Mouse (Mus musculus) adrenal gland, adult 18-20 months (tissue): Measurements from ENCODE around the gene Bco1. TPM values are rescaled to one million over a fixed set of nuclear protein-coding genes. Genes with fewer than 3 reads are reported as not detected.
A peak's percentile ranks its signal among the peaks of the same experiment; 100 is the strongest.

Experiments used
- DNase-seq, 2 experiments: peaks; one replicate each; pipeline ENCODE4 v3.0.0; 2021 to 2022; ENCODE audit warnings: low spot score in 2 of 2
- total RNA-seq, 2 experiments: library from RNA; stranded (reverse); gene quantifications; 1 replicate in 1 of 2; 2 replicates in 1 of 2; pipeline ENCODE4 v1.2.3; 2021

The Bco1 gene
- total RNA-seq, 2 experiments from 2014 or later, result 0.42 TPM; not detected in 1

GRCm38 (mm10) chr8:117087036-117087435 is 8.6 kb upstream of the Bco1 start:
- no peak for DNase-seq

- DNase-seq, result no peak
These were observed 5.9 kb upstream of the Bco1 start for GRCm38 (mm10) chr8:117089802-117090201.

GRCm38 (mm10) chr8:117094053-117094452 is 1.6 kb upstream of the Bco1 start:
- DNase-seq, result peak; percentile 22 to 35

- no peak for DNase-seq
These were observed 1.5 kb downstream of the Bco1 start for GRCm38 (mm10) chr8:117097051-117097563.

- no peak for DNase-seq
These were observed 2.0 kb downstream of the Bco1 start for GRCm38 (mm10) chr8:117097564-117098191.

DNA sequence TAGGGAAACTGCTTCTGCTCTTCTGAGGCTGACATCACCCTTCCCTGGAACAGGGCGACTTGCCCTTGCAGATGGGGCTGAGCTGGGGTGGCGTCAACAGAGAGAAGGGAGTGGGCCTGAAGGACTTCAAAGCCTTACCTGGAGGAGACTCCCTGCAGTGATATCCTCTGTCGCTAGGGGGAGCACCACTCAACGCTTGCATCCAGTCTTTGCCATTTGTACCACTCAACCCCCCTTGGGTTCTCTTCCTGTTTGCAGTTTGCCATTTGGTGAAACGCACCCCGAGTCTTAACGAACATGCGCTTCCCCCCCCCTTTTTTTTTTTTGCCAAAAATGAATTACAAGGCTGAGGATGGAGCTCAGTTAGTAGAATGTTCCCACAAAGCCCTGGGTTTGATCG is 11.9 kb downstream of the Bco1 start:
- DNase-seq, result peak; percentile 64 to 69

GRCm38 (mm10) chr8:117109018-117109711 is 13.5 kb downstream of the Bco1 start:
- DNase-seq, result no peak

- peak; percentile 61 to 67 for DNase-seq
These were observed 14.2 kb downstream of the Bco1 start for GRCm38 (mm10) chr8:117109801-117110390.

DNA sequence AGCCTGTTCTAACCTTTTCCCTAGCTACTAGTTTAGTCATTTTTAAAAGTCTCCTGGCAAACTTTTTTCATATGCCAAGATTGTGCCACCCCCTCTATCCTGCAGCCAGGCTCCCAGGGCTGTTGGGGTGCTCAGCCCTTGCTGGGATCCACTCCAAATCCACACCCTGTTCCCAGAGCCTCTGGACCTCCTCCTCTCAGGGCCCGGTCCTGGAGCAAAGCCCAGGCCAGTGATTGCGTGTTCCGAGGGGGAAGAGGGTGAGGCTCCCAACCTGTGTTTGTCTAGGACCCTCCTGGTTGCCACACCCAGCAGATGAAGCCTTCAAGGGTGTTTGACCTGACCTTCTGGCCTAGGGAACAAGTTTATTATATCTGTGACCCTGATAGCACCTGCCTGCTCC is 16.0 kb downstream of the Bco1 start:
- no peak for DNase-seq

- no peak for DNase-seq
These were observed 16.6 kb downstream of the Bco1 start for GRCm38 (mm10) chr8:117112261-117112660.

- DNase-seq, result no peak
These were observed 19.4 kb downstream of the Bco1 start for GRCm38 (mm10) chr8:117115094-117115493.

- DNase-seq, result no peak
These were observed 20.2 kb downstream of the Bco1 start for GRCm38 (mm10) chr8:117115676-117116446.

GRCm38 (mm10) chr8:117116534-117116933 is 20.9 kb downstream of the Bco1 start:
- no peak for DNase-seq

DNA sequence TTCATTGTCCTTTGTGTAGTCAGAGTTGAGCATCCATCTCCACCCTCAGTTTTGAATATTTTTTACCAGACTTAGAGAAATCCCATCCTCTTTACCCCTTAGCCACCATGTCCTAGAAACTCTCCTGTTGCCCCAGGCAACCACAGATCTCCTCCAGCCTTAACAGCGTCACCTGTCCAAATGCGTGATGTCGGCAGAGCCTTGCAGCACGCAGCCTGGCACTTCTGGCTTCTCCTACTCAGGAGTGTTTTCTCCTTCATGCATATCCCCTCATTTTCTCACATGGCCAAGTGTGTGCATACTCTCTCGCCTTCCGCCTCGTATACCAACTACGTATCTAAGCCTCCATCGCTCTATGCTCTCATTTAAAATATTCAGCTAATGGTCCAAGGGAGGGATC is 22.8 kb downstream of the Bco1 start:
- no peak for DNase-seq

GRCm38 (mm10) chr8:117121277-117121676 is 25.6 kb downstream of the Bco1 start:
- DNase-seq, result no peak

- no peak for DNase-seq
These were observed 28.4 kb downstream of the Bco1 start for GRCm38 (mm10) chr8:117123850-117124633.

- DNase-seq, result no peak
These were observed 30.2 kb downstream of the Bco1 start for GRCm38 (mm10) chr8:117125854-117126253.

- no peak for DNase-seq
These were observed 30.8 kb downstream of the Bco1 start for GRCm38 (mm10) chr8:117126411-117126810.

DNA sequence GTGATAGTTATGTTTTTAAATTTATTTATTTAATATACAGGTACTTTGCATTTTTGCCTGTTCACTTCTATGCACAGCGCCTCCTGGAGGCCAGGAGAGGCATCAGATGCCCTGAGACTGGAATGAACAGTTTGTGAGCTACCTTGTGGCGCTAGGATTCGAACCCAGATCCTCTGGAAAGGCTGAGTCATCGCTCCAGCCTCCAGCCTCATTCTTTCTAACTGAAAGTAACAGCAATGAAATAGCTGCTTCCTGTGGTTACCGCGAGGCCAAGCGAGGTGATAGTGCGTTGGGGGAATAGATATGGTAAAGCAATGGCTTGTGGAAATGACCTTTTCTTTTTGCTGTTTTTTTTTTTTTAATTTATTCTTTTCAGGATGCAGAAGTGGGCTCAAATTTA is 31.4 kb downstream of the Bco1 start:
- DNase-seq, result no peak

GRCm38 (mm10) chr8:117133702-117134101 is 38.0 kb downstream of the Bco1 start:
- no peak for DNase-seq

- DNase-seq, result no peak
These were observed 40.7 kb downstream of the Bco1 start for GRCm38 (mm10) chr8:117136351-117136750.
